Mouse (Mus musculus) gastrocnemius, postnatal 10 days (tissue): Measurements from ENCODE around the gene Olfr718-ps1. TPM values are rescaled to one million over a fixed set of nuclear protein-coding genes. Genes with fewer than 3 reads are reported as not detected.
"Not testable (repeated sequence)": the region's sequence is repeated elsewhere in the genome, so short reads cannot be mapped to it uniquely, and the experiment has no call there.

ENCODE experiments used
- DNase-seq: peaks from one replicate; pipeline ENCODE4 v3.0.0; 2021; ENCODE audit warnings: mixed read lengths
- long read RNA-seq, 2 experiments: library from polyadenylated mRNA; stranded (forward); transcript quantifications; one replicate each; pipeline ENCODE4 v2.0.0; 2021
- total RNA-seq, 2 experiments: library from RNA; stranded (reverse); gene quantifications; 2 replicates each; pipeline ENCODE4 v1.2.3; 2021

Olfr718-ps1 gene
- not detected for total RNA-seq
- long read RNA-seq, experiment 1: 0 reads
- long read RNA-seq, experiment 2: 0 reads

- no peak for DNase-seq
These were observed at the start of gene Olfr718-ps1 for GRCm38 (mm10) chr5:143147481-143147880. Gene Olfr718-ps1 (minus strand): TSS chr5:143147581.

DNA sequence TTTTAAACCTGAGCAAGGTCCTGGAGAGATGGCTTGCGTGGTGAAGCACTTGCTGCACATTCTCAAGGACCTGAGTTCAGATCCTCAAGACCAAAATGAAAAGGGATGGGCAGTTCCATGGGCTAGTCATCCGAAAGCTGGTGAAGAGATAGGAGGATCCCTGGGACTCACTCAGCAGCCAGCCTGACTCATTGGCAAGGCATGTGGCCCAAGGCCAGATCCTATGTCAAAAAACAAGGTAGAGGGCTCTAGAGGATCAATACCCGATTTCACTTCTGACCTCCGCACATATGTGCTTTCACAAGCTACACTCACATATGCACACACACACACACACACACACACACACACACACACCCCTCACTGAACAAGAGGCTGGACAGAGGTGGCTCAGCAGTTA, 49.1 kb upstream of the Olfr718-ps1 start:
- DNase-seq: no peak

DNA sequence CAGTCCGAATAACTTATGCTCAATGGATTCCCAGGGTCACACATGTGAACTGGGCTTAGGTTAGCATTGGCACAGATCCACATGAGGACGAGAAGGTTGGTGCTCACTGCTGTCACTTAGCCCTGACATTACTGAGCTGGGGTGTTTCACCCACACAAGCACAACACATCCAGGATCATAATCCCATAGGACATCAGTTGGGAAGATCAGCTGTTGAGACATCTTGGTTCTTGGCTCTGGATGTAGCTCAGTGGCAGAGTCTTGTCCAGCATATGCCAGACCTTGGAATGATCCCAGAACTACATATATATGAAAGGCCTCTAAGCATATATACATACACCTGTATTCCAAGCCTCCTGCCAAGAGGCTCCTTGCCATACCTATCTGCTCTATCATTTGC, 47.8 kb upstream of the Olfr718-ps1 start:
- DNase-seq: no peak

DNA sequence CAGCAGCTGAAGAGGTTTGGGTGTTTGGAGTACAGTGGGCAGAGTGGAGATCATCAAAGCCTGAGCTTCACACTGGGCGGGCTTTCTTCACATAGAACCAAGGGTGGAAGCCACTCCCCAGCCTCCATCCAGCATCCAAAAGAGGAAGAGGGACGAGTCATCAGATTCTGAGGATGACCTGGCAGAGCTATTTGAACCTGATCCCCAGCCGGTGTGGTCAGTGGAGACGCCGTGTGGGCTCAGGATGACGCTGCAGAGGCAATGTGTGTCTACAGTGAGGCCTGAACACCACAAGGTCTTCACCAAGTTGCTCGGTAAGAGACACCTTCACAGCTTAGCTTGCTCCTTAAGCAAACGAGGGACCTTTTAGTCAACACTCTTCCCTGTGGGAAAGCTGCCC, 47.4 kb upstream of the Olfr718-ps1 start:
- not testable (repeated sequence) for DNase-seq

DNA sequence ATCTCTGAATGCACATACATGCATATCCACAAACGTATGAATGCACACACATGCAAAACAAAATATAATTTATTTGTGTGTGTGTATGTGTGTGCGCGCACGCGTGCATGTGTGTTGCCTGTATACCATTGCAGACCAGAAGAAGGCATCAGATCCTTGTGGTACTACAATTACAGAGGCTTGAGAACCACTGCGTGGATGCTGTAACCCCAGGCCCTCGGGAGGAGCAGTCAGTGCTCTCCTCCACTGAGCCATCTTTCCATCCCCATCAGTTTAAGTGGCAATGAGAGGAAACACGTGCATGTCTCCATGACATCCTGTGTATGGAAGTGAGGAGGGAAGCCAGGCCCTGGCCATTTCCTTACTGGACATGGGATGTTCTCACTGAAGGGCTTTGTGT, 45.4 kb upstream of the Olfr718-ps1 start:
- no peak for DNase-seq

- not testable (repeated sequence) for DNase-seq
These were observed 40.6 kb upstream of the Olfr718-ps1 start for GRCm38 (mm10) chr5:143188014-143188413.

DNA sequence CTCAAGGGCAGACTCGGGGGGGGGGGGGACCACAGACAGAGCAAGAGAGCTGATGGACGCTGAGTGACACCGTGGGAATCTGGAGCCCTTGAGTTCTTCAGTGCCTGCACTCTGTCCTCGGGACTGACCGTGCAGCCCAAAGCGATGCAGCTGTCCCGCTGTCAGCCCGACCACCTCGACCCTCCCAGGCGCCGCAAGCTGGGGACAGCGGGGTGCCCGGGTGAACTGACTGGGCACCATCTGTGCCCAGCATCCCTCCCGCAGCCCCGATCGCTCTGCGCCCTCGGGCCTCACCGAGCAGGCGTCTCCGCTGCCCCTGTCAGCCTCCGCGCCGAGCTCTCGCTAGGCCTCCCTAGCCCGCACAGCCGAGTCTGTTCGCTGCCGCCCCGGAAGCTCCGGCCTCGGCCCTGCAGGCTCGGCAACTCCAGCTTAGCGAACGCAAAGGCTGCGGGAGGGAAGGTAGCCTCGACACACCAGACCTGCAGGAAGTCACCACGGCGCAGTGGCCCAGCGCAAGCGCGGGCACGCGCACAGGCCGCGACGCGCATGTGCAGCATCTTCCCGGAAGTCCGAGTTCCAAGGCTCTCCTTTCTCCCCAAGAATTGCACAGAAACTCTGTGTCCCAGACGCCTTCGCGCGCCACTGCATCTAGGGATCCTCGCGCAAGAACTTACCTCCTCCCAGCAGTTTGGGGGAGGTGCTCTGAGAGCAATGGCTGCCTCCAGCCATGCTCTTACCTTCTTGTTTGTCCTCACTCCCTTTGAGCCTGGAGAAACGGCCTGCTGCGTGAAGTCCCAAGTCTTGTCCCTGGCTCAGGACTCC, 33.1 kb upstream of the Olfr718-ps1 start, which contains the start of the genes Rbak and Spdye4b:
Rbak (minus strand) TSS at position 521 of the 822 bp plus-strand sequence.
Spdye4b (plus strand) TSS at position 763 of the 822 bp plus-strand sequence.
- peak; percentile 89 for DNase-seq

GRCm38 (mm10) chr5:143179179-143179578, 31.8 kb upstream of the Olfr718-ps1 start:
- DNase-seq: no peak

DNA sequence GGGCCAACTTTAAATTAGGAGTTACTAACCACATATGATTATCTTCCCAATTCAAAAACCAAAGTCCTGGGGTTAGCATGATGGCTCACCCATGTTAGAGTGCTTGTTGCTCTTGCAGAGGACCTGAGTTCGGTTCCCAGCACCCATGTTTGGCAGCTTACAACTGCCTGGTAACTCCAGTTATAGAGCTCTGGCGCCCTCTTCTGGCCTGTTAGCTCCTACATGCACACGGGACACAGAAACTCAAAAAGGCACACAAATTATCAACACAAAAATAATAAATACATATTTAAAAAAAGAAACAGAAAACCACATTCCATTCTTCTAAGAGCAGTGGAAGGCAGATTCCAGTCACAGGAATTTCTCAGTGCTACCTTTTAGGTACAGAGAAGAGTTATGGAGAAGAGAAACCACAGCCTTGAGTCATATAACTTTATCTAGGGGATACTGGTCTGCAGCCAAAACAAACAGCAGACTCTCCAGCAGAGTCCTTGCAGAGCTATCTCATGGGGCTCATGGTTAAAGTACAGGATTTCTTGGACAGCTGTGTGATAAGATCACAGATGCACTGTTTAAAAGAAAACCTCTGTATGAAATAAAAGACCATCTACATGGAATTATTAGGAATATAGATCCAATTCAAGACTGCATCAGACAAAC, 30.3 kb upstream of the Olfr718-ps1 start:
- DNase-seq: no peak

- no peak for DNase-seq
These were observed 28.6 kb upstream of the Olfr718-ps1 start for GRCm38 (mm10) chr5:143175970-143176369.

DNA sequence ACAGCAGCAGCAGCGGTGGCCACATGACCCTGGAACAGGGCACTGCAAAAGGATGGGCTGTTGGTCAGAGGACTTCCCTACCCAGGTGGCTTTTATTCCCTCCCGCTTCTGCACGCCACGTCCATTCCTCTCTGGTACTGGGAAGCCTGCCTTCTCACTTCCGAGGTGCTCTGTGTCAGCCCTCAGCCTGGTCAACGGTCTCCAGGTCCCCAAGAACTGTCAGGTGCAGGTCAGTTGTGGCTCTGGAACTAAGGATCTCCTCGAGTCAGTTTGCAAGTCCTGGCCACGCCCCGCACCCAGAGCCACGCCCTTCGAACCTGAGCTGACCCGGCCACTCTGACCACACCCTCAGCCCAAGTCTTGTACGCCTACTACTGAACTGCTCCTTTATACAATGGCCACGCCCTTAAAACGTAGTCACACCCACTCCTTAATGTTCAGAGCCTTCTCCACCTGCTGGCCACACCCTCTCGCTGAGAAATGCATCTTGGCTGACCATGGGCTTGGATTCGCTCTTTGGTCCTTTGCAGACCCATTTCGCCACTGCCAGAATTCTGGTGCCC, 18.2 kb upstream of the Olfr718-ps1 start:
- DNase-seq: no peak

- DNase-seq: no peak
These were observed 8.2 kb upstream of the Olfr718-ps1 start for GRCm38 (mm10) chr5:143155534-143155933.

DNA sequence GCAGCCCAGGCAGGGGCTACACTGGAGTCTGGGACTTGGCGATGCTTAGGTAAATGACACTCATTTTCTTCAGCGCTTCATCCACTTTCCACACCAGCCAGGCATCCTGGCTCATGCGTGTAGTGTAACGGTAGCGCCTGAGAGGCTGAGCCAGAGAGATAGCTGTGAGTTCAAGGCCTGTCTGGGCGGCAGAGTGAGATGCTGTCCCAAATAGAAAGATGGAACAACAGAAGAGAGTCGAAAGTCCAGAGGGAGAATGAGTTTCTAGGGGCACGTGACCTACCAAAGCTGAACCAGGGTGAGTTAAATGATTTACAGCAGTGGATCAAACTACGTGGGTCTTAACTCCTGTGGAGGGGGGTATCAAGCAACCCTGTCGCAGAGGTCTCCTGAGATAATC, 6.4 kb upstream of the Olfr718-ps1 start:
- no peak for DNase-seq

DNA sequence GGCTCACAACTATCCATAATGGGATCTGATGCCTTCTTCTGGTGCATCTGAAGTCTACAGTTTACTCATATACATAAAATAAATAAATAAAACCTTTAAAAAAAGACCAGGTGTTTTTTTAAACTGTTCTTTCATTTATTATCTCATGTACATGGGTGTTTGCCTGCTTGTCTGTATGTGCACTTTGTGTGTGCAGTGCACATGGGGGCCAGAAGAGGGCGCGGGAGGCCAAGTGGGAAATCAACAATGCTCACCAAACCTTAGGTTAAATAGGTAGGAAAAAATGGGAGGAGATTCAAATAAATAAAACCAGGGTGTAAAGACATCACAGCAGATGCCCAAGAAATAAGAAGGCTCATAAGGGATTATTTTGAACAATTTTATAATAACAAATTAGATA, 2.7 kb upstream of the Olfr718-ps1 start:
- no peak for DNase-seq

- no peak for DNase-seq
These were observed 2.2 kb upstream of the Olfr718-ps1 start for GRCm38 (mm10) chr5:143149536-143149935.

- DNase-seq: no peak
These were observed 1.3 kb upstream of the Olfr718-ps1 start for GRCm38 (mm10) chr5:143148661-143149060.

GRCm38 (mm10) chr5:143137580-143137979, 9.8 kb downstream of the Olfr718-ps1 start:
- no peak for DNase-seq

- DNase-seq: no peak
These were observed 12.3 kb downstream of the Olfr718-ps1 start for GRCm38 (mm10) chr5:143135042-143135441.

- DNase-seq: not testable (repeated sequence)
These were observed 13.0 kb downstream of the Olfr718-ps1 start for GRCm38 (mm10) chr5:143134216-143135010.

DNA sequence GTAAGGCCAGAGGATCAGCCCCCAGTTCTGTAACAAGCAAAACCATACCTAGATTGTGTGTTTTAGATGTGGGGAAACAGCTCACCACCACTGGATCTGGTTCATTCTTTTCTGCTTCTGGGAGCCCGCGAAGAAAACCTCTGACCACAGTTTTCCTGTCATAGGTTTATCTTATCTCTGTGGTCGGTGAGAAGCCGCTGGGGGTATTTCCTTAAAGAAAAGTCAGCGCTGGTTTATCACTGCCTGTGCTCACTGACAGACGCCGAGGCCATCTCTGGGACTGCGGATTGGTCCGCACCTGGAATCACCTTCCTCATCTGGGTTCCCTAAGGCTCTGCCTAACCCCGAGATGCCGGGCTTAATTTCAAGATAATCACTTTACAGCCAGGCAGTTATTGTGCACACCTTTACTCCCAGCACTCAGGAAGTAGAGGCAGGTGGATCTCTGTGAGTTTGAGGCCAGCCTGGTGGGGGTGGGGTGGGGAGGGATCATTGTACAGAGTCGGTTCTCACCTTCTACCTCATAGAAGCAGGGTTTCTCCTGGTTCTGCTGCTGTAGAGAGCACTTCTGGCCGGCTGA, 14.4 kb downstream of the Olfr718-ps1 start:
- DNase-seq: no peak

DNA sequence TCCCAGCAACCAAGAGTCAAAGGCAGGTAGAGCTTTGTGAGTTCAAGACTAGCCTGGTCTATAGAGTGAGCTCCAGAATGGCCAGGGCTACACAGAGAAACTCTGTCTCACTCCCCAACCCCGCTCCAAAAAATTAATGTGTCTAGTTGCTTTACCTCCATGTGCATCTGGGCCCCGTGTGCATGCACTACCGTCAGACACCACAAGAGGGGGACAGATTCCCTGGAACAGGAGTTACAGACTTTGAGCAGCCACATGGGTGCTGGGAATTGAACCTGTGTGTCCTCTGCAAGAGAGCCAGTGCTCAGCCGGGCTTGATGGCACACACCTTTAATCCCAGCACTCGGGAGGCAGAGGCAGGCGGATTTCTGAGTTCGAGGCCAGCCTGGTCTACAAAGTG, 17.0 kb downstream of the Olfr718-ps1 start:
- DNase-seq: no peak

GRCm38 (mm10) chr5:143129101-143129500, 18.3 kb downstream of the Olfr718-ps1 start:
- DNase-seq: no peak
